8 mouse cellular contexts compared by ENCODE assay signal in the genomic region with DNA sequence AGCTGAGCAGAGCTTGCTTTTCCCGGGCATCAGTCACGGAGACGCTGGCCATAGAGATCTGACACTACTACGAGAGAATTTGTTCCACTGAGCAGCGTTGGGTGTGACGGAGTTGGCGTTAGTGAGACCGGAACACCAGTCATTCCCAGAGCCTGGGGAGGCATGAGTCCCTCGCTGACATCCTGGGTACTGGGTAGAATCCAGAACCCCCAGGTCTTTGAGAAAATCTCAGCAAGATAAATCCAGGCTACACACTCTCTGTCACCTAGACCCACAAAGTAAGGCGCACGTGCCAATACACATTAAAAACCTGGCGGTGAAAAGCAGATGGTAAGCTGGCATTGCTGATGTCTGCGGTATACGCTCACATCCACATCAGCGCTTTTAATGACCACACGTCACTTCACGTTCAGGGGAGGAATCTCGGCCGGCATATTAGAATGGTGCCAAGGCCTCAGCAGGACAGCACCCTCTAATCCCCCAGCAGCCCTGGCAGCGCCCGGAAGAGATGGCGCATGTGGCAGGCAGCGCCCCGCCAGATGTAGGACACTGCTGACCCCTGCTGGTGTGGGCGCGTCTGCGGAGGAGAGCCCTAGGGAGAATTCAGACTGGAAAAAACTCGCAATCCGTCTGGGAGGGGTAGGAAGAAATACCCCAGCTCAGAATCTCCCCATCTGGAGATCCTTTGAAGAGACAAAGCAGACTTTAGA. TPM values are rescaled to one million over a fixed set of nuclear protein-coding genes. Genes with fewer than 3 reads are reported as not detected.
DNase-seq lines count a peak whose midpoint lies in the region; ATAC-seq and TF ChIP-seq lines count a peak whose summit lies in the region.

No protein-coding gene starts in this region.

- no peaks in the 10 kb centered on the region for H3K9me3 ChIP-seq in forebrain, embryonic 13.5 days (replicated peaks)
- H3K9me3 ChIP-seq in heart, postnatal 0 days (replicated peaks; ENCODE audit: control insufficient read depth, low read length) = no peaks in the 10 kb centered on the region
- H3K9me3 ChIP-seq in liver, embryonic 16.5 days (replicated peaks; ENCODE audit: control insufficient read depth, low read length) = no peaks in the 10 kb centered on the region
- H3K9me3 ChIP-seq in neural tube, embryonic 12.5 days = no peaks in the 10 kb centered on the region

- peak overlapping the region; percentile 10; the same call in 1 of the 2 replicates for H3K9ac ChIP-seq in forebrain, embryonic 13.5 days
- H3K9ac ChIP-seq in heart, postnatal 0 days (replicated peaks; ENCODE audit: low read depth, low read length) = 0 out of 2 replicates have a peak overlapping the region, but pooled peaks have one; percentile 13
- H3K9ac ChIP-seq in liver, embryonic 16.5 days (ENCODE audit: low read depth, low read length) = no peak overlapping the region
- H3K9ac ChIP-seq in neural tube, embryonic 12.5 days = peak overlapping the region; percentile 44

- H3K36me3 ChIP-seq in forebrain, embryonic 13.5 days (ENCODE audit: poor library complexity, severe bottlenecking) = no peaks in the 10 kb centered on the region
- no peaks in the 10 kb centered on the region for H3K36me3 ChIP-seq in heart, postnatal 0 days (replicated peaks; ENCODE audit: control insufficient read depth, insufficient read depth, low read length)
- H3K36me3 ChIP-seq in liver, embryonic 16.5 days (ENCODE audit: control insufficient read depth, insufficient read depth) = no peaks in the 10 kb centered on the region
- no peaks in the 10 kb centered on the region for H3K36me3 ChIP-seq in neural tube, embryonic 12.5 days

- 2% methylated on average over 29 of the region's 29 CpGs for WGBS in forebrain, embryonic 13.5 days
- 5% methylated on average over 29 of the region's 29 CpGs for WGBS in heart, postnatal 0 days
- 10% methylated on average over 29 of the region's 29 CpGs for WGBS in liver, embryonic 16.5 days (ENCODE audit: insufficient replicate concordance)
- 2% methylated on average over 29 of the region's 29 CpGs for WGBS in neural tube, embryonic 12.5 days

- H3K4me1 ChIP-seq in forebrain, embryonic 13.5 days = peaks cover 21% of the 10 kb centered on the region
- peaks cover 5% of the 10 kb centered on the region; the same call in 1 of the 2 replicates for H3K4me1 ChIP-seq in heart, postnatal 0 days (ENCODE audit: control insufficient read depth, insufficient read depth)
- peaks cover 5% of the 10 kb centered on the region for H3K4me1 ChIP-seq in liver, embryonic 16.5 days (ENCODE audit: control insufficient read depth, low read depth, low read length)
- H3K4me1 ChIP-seq in neural tube, embryonic 12.5 days = peaks cover 20% of the 10 kb centered on the region

- peak; percentile 74 for DNase-seq in 3134 (ENCODE audit: extremely low read depth, insufficient read length, low spot score)
- DNase-seq in adrenal gland, postnatal 4 days (ENCODE audit: low spot score in 2 of 2) = peak; percentile 40 to 54
- DNase-seq in heart, postnatal 0 days (ENCODE audit: low spot score) = peak; percentile 76
- DNase-seq in kidney, postnatal 36 days = peak; percentile 62 to 89
- peak; percentile 28 to 32 for DNase-seq in thymus, adult 18-20 months

- peak overlapping the region; percentile 69 for H3K4me2 ChIP-seq in forebrain, embryonic 13.5 days
- peak overlapping the region; percentile 54 for H3K4me2 ChIP-seq in heart, postnatal 0 days (ENCODE audit: low read depth, low read length)
- peak overlapping the region; percentile 44 for H3K4me2 ChIP-seq in liver, embryonic 16.5 days (ENCODE audit: low read depth, low read length)
- H3K4me2 ChIP-seq in neural tube, embryonic 12.5 days (replicated peaks) = peak overlapping the region; percentile 68

- peaks cover 23% of the 10 kb centered on the region for H3K27me3 ChIP-seq in forebrain, embryonic 13.5 days
- no peaks in the 10 kb centered on the region for H3K27me3 ChIP-seq in heart, postnatal 0 days (ENCODE audit: control insufficient read depth, insufficient read depth, low read length)
- H3K27me3 ChIP-seq in liver, embryonic 16.5 days (ENCODE audit: control insufficient read depth, insufficient read depth, low read depth, low read length) = peaks cover 11% of the 10 kb centered on the region; the same call in 1 of the 2 replicates
- H3K27me3 ChIP-seq in neural tube, embryonic 12.5 days (replicated peaks) = peaks cover 14% of the 10 kb centered on the region; the same call in 1 of the 2 replicates

- TF ChIP-seq EP300 in heart, postnatal 0 days (IDR thresholded peaks at IDR 0.05; ENCODE audit: low read depth) = no peak

- peak; percentile 79 for TF ChIP-seq CTCF in heart, postnatal 0 days (IDR thresholded peaks at IDR 0.05; ENCODE audit: low read depth)

- peak overlapping the region; percentile 33 for H3K4me3 ChIP-seq in forebrain, embryonic 13.5 days
- peak overlapping the region; percentile 22 for H3K4me3 ChIP-seq in heart, postnatal 0 days (ENCODE audit: low read depth, low read length)
- peak overlapping the region; percentile 16; the same call in 1 of the 2 replicates for H3K4me3 ChIP-seq in liver, embryonic 16.5 days (ENCODE audit: low read depth, low read length)
- H3K4me3 ChIP-seq in neural tube, embryonic 12.5 days = peak overlapping the region; percentile 29

- ATAC-seq in forebrain, embryonic 13.5 days = peak; percentile 80
- ATAC-seq in heart, postnatal 0 days (ENCODE audit: insufficient read depth, low read depth) = peak; percentile 82
- peak; percentile 33; the same call in 1 of the 2 replicates for ATAC-seq in liver, embryonic 16.5 days (ENCODE audit: low read depth)
- ATAC-seq in neural tube, embryonic 12.5 days (ENCODE audit: low FRiP score, low read depth) = peak; percentile 76

- 0 out of 2 replicates have a peak overlapping the region, but pooled peaks have one; percentile 3 for H3K27ac ChIP-seq in forebrain, embryonic 13.5 days
- no peak overlapping the region for H3K27ac ChIP-seq in heart, postnatal 0 days (ENCODE audit: low read depth)
- no peak overlapping the region for H3K27ac ChIP-seq in liver, embryonic 16.5 days (ENCODE audit: low read length)
- H3K27ac ChIP-seq in neural tube, embryonic 12.5 days = no peak overlapping the region

RNA-seq across cellular contexts. Expression of a gene that starts 20.7 kb away (rescaled TPM):
- 100 to 1,000 TPM in 1 of 2 experiments, 10 to 100 TPM in 1; 98.5 to 108 TPM for total RNA-seq in adrenal gland, postnatal 4 days (2021)
- polyA plus RNA-seq in forebrain, embryonic 13.5 days (2015; fragmentation: Nextera tagmentation; extraction: Ambion mirVana) = 19.8 and 21.7 TPM in 2 replicates
- 529 and 840 TPM in 2 replicates for total RNA-seq in heart, postnatal 0 days (2014; rRNA removed; ENCODE audit: low replicate concordance)
- polyA plus RNA-seq in heart, postnatal 0 days (2015; fragmentation: Nextera tagmentation; extraction: Ambion mirVana) = 128 and 145 TPM in 2 replicates
- 26.9 and 30.5 TPM in 2 replicates for polyA plus RNA-seq in liver, embryonic 16.5 days (2015; fragmentation: Nextera tagmentation; extraction: Ambion mirVana)
- polyA plus RNA-seq in neural tube, embryonic 12.5 days (2016; fragmentation: Nextera tagmentation; extraction: Ambion mirVana) = 44.9 and 45.1 TPM in 2 replicates
